Mouse (Mus musculus) ES-E14 (cell line): ENCODE measurements around the gene Man2b2. TPM values are rescaled to one million over a fixed set of nuclear protein-coding genes. Genes with fewer than 3 reads are reported as not detected.

ENCODE experiments used
- DNase-seq: peaks from one replicate; pipeline ENCODE4 v3.0.0-alpha.2; 2013; ENCODE audit warnings: low read depth, low spot score
- H3K27ac ChIP-seq: 2 replicates; pipeline ENCODE4 v1.5.1; 2012; ENCODE audit warnings: low read depth, mild to moderate bottlenecking, low read length, moderate library complexity, mixed read lengths; ENCODE audit not compliant: poor library complexity, insufficient read depth, severe bottlenecking
- H3K36me3 ChIP-seq: 2 replicates; pipeline ENCODE4 v1.6.1; 2012; ENCODE audit warnings: mild to moderate bottlenecking, low read length, moderate library complexity, mixed read lengths; ENCODE audit not compliant: control insufficient read depth, poor library complexity, insufficient read depth, severe bottlenecking
- H3K4me1 ChIP-seq, 2 experiments: fragments of 150-350 bp in 1 of 2; sonication (generic) in 1 of 2; 2 replicates each; pipeline ENCODE4 v1.6.1; 2012; ENCODE audit warnings: low read length in 2 of 2, mild to moderate bottlenecking in 1 of 2, mixed read lengths in 1 of 2; ENCODE audit not compliant: control insufficient read depth in 2 of 2, insufficient read depth in 2 of 2, poor library complexity in 1 of 2
- H3K4me3 ChIP-seq, 2 experiments: fragments of 150-350 bp in 1 of 2; sonication (generic) in 1 of 2; 2 replicates each; pipeline ENCODE4 v1.5.1; 2012; ENCODE audit warnings: low read length in 2 of 2, low read depth in 1 of 2, mild to moderate bottlenecking in 1 of 2, mixed read lengths in 1 of 2; ENCODE audit not compliant: insufficient read depth in 1 of 2, poor library complexity in 1 of 2, severe bottlenecking in 1 of 2
- H3K9ac ChIP-seq: 2 replicates; pipeline ENCODE4 v1.6.1; 2012; ENCODE audit warnings: low read depth, mild to moderate bottlenecking, low read length, mixed read lengths; ENCODE audit not compliant: poor library complexity, insufficient read depth, severe bottlenecking
- H3K9me3 ChIP-seq: fragments of 150-350 bp; sonication (generic); 2 replicates; pipeline ENCODE4 v1.6.1; 2012; ENCODE audit warnings: low read depth, mild to moderate bottlenecking, low read length; ENCODE audit not compliant: control insufficient read depth, insufficient read depth
- CHD2 ChIP-seq: IDR thresholded peaks from 2 replicates; pipeline ENCODE4 v1.6.1; 2014; ENCODE audit warnings: mild to moderate bottlenecking, low read depth, low read length, inconsistent platforms
- HCFC1 ChIP-seq: IDR thresholded peaks from 2 replicates; pipeline ENCODE4 v1.6.1; 2012; ENCODE audit warnings: low read length, inconsistent platforms, borderline replicate concordance; ENCODE audit not compliant: insufficient read depth
- MAFK ChIP-seq: IDR thresholded peaks from 2 replicates; pipeline ENCODE4 v1.6.1; 2014; ENCODE audit warnings: mild to moderate bottlenecking, low read depth, low read length, inconsistent platforms; ENCODE audit not compliant: insufficient read depth
- ZC3H11A ChIP-seq: IDR thresholded peaks from 2 replicates; pipeline ENCODE4 v1.6.1; 2012; ENCODE audit warnings: low read depth, mild to moderate bottlenecking, inconsistent platforms, low read length, borderline replicate concordance
- ZNF384 ChIP-seq: IDR thresholded peaks from 2 replicates; pipeline ENCODE4 v1.6.1; 2012; ENCODE audit warnings: low read depth, low read length, inconsistent platforms
- in situ Hi-C, 2 experiments: fragments of 600-800 bp; cut with MboI; formaldehyde crosslinking; loops; one replicate each; pipeline ENCODE4 v1.15.1; 2025; ENCODE audit warnings: low sequenced_read_pairs in 2 of 2, inconsistent platforms in 1 of 2; ENCODE audit not compliant: unreplicated experiment in 2 of 2
- total RNA-seq: library from RNA; depleted of rRNA; stranded (reverse); fragments of 300-350 nt; gene quantifications from 2 replicates; pipeline ENCODE4 v1.2.3, GENCODE M21; 2012

Man2b2 gene
- total RNA-seq, 1 experiment, result 11.6 TPM

DNA sequence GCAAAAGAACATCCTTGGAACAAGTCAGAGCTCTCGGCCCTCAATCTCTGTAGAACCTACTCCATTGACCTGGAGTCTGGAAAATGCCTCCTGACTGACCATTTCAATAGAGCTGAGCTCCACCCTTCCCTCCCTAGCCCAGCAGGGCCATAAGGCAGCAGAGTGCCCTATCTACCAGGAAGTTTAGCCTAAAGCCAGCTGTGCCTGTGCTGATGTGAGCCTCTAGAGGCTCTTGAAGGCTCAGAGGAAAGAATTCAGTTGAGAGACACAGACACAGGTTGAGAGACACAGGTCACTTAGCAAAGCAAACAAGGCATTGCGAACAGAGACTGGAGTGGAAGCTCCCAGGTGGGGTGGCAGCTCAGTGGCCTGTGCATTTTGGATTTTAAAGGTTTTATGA is 55.1 kb downstream of the Man2b2 start:
- Histone ChIP-seq H3K4me1 (peaks cover 9 to 19% of the 10 kb centered on the region in 2 experiments; a peak in 3 of 4 replicates), H3K36me3 (no peaks in the 10 kb centered on the region), H3K27ac (peak overlapping the region; percentile 15; the same call in 1 of the 2 replicates), H3K9ac (no peak overlapping the region), H3K4me3 (no peak overlapping the region), H3K9me3 (no peaks in the 10 kb centered on the region)
- DNase-seq, result no peak
- in situ Hi-C loops, result no loop called here
- TF ChIP-seq ZNF384, result no peak
- TF ChIP-seq HCFC1, result no peak
- TF ChIP-seq MAFK, result no peak
- no peak for TF ChIP-seq CHD2
- no peak for TF ChIP-seq ZC3H11A

DNA sequence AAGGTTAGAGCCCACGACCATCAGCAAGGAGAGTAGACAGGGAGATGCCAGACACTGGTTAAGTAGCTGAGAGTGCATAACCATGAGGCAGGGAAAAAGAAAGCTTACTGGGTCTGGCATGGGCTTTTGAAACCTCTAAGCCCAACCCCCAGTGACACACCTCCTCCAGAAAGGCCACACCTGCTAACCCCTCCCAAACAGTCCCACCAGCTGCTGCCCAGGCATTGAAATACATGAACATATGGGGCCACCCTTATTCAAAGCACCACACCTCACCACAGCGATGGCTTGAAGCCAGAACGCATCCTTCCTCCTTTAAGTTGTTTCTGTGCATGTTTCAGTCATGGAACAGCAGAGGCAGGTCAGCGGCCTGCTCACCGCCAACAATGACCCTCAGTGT is 57.9 kb downstream of the Man2b2 start:
- no peaks in the 10 kb centered on the region for H3K36me3 ChIP-seq
- in situ Hi-C loops, result no loop called here
- no peak overlapping the region for H3K9ac ChIP-seq
- TF ChIP-seq CHD2 (no peak), MAFK (no peak), ZC3H11A (no peak)
- no peaks in the 10 kb centered on the region for H3K9me3 ChIP-seq
- DNase-seq, result no peak
- H3K27ac ChIP-seq, result no peak overlapping the region
- no peak overlapping the region for H3K4me3 ChIP-seq
- H3K4me1 ChIP-seq, result peaks cover 8 to 18% of the 10 kb centered on the region in 2 experiments; a peak in 3 of 4 replicates

DNA sequence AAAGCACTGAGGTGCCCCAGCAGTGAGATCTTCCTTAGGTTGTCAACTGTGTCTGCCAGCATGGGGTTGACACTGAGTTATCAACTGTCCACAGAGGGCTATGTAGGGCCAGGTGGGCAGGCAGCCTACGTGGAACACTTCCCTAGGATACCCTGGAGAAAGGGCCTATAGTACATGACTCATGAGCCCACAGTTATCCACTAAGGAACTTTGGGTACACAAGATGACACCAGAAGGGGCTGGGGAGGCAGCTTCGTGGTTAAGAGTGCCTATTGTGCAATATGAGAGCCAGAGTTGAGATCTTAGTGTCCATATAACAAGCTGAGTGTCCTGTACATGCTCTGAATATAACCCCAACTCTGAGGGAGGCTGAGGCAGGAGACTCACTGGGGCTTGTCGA is 60.9 kb downstream of the Man2b2 start:
- no peak for TF ChIP-seq MAFK

DNA sequence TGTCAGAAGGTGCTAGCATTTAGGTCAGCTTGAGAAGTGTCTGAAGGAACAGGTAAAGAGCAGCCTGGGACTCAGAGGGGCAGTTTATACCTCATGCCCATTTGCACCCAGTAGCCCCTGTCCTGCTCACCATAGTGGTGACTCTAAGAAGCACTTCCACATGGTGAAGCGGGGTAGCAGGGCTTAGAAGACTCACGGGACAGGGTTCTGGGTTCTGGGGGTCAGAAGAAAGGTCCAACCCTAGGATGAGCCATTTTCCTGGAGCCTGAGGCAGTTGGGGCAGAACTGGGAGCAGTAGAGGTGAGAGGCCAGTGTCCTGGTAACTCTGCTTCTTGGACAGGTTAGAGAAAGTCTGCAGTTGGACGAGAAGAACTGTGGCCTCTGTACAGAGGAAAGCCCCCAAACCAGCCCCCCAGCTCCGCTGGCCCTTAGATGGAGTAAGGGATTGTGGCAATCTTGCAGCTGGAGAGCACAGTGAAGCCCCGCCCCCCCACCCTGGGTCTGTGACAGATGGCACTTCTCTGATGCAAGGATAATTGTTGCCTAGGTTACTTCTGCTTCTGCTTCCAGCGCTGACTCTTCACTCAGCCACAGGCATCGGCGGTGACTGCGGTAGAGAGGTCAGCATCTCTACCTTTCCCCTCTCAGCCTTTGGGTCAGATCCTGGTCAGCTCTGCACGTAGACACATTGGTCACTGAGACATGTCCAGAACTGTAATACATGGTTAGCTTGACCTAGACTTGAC is 63.3 kb downstream of the Man2b2 start:
- in situ Hi-C loops, result no loop called here
- Histone ChIP-seq H3K36me3 (no peaks in the 10 kb centered on the region), H3K4me3 (no peak overlapping the region), H3K27ac (no peak overlapping the region), H3K9ac (no peak overlapping the region), H3K9me3 (no peaks in the 10 kb centered on the region), H3K4me1 (peaks cover 2 to 5% of the 10 kb centered on the region in 2 experiments; a peak in 3 of 4 replicates)
- TF ChIP-seq CHD2 (no peak), ZC3H11A (no peak), MAFK (no peak), HCFC1 (no peak), ZNF384 (no peak)
- no peak for DNase-seq

More for the DNA sequence above, 60.9 kb downstream of the Man2b2 start:
- DNase-seq, result no peak
- Histone ChIP-seq H3K36me3 (no peaks in the 10 kb centered on the region), H3K4me3 (no peak overlapping the region), H3K27ac (no peak overlapping the region), H3K9ac (no peak overlapping the region), H3K9me3 (no peaks in the 10 kb centered on the region), H3K4me1 (peaks cover 2 to 10% of the 10 kb centered on the region in 2 experiments; a peak in 3 of 4 replicates)
- in situ Hi-C loops, result no loop called here

DNA sequence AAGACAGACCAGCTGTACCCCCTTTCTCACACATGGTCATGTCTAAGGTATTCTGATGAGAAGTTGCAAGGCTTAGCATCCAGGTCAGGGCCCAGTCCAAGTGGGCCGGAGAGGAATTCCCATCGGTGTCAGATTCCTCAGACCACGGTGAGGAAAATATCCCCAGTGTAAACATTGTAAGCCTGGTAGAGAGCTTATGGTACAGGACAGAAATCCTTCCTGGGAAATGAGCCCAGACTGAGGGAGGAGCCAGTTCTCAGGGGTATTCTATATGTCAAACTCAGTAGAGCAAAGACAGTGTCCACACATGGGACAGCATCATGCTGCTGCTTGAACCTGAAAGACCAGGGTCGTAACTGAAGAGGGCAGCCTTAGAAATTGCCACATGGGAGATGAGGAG is 70.6 kb downstream of the Man2b2 start:
- TF ChIP-seq MAFK, result no peak
- TF ChIP-seq HCFC1, result no peak
- TF ChIP-seq ZC3H11A, result no peak
- no peak for TF ChIP-seq CHD2
- no peak for TF ChIP-seq ZNF384
- H3K9ac ChIP-seq, result no peak overlapping the region
- no peaks in the 10 kb centered on the region for H3K36me3 ChIP-seq
- no peaks in the 10 kb centered on the region for H3K9me3 ChIP-seq
- DNase-seq, result no peak
- no peak overlapping the region for H3K27ac ChIP-seq
- in situ Hi-C loops, result no loop called here
- no peak overlapping the region for H3K4me3 ChIP-seq
- H3K4me1 ChIP-seq, result peaks cover 0 to 3% of the 10 kb centered on the region in 2 experiments; a peak in 1 of 4 replicates
